Mouse (Mus musculus) natural killer cell, adult 2 months (primary cell): Measurements from ENCODE around the gene Sez6.

ENCODE experiments used
- DNase-seq, 2 experiments: peaks; one replicate each; pipeline ENCODE4 v3.0.0; 2022; ENCODE audit warnings: low spot score in 2 of 2

Sez6 gene

GRCm38 (mm10) chr11:77906097-77906687 lies 24.4 kb upstream of the Sez6 start:
- no peak for DNase-seq

- DNase-seq = no peak
These were observed 23.8 kb upstream of the Sez6 start for GRCm38 (mm10) chr11:77906747-77907174.

GRCm38 (mm10) chr11:77908468-77908867 lies 22.1 kb upstream of the Sez6 start:
- no peak for DNase-seq

DNA sequence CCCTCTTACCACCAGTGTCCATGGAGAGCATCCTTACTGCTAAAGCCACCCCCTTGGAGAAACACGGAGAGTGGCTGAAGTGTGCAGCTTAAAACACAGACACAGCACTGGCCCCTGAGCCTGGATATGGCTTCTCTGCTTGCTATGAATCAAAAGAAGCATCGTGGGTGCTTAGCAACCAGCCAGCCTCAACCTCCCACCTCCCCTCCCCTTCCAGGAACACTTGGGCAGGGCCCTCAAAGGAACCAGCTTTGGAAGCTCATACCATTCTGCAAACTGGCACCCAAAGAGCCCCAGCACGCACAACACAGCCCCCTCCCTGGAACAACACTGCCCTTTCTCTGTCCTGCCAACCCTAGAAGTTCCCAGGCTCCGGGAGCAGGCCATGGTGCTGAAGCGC lies 21.2 kb upstream of the Sez6 start:
- no peak for DNase-seq

- DNase-seq = no peak
These were observed 20.8 kb upstream of the Sez6 start for GRCm38 (mm10) chr11:77909776-77910175.

DNA sequence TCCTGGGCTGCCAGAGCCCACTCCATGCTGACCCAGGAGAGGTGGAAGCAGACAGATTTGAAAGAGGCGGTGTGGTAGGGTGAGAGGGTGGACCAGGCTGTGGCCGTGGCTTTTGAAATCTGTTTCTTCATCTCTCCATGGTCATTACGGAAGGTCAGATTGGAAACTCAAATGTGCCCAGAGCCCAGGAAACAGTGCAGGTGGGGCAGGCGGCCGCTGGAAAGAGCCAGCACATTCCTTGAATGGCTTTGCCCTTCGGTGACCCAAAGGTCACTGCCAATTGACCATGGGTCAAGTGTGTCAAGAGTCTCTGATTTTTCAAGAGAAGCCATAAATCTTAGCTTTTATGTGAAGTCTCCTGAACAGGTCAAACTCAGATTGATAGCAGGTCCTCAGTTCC lies 17.1 kb upstream of the Sez6 start:
- no peak for DNase-seq

- no peak for DNase-seq
These were observed 15.9 kb upstream of the Sez6 start for GRCm38 (mm10) chr11:77914598-77915260.

GRCm38 (mm10) chr11:77916741-77917140 lies 13.9 kb upstream of the Sez6 start:
- no peak for DNase-seq

DNA sequence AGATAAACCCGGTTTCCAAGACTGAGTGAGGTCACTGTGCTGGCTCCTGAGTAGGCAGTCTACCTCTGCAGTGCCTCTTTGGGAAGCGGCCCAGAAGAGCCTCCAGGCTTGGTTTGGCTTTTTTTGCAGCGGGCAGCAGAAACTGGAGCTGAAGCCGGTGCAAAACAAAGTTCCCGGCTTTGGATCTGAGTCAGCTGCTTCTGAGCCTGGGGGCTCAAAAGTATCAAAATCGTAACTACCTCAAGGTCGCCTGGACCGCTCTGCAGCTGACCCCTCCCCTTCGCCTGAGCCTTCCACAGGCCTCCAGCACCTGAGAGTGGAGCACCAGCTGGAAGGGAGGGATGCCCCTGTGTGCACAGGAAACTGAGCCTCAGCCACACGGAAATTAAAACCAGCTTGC lies 13.4 kb upstream of the Sez6 start:
- DNase-seq = no peak

- DNase-seq = no peak
These were observed 7.3 kb upstream of the Sez6 start for GRCm38 (mm10) chr11:77923285-77923684.

- DNase-seq = no peak
These were observed 4.6 kb upstream of the Sez6 start for GRCm38 (mm10) chr11:77925836-77926657.

GRCm38 (mm10) chr11:77926666-77927065 lies 3.9 kb upstream of the Sez6 start:
- DNase-seq = no peak

- no peak for DNase-seq
These were observed 2.8 kb upstream of the Sez6 start for GRCm38 (mm10) chr11:77927837-77928236.

- no peak for DNase-seq
These were observed 1.2 kb downstream of the Sez6 start for GRCm38 (mm10) chr11:77931541-77932433.

GRCm38 (mm10) chr11:77932576-77932975 lies 2.0 kb downstream of the Sez6 start:
- DNase-seq = no peak

GRCm38 (mm10) chr11:77934111-77934521 lies 3.5 kb downstream of the Sez6 start:
- DNase-seq = no peak

DNA sequence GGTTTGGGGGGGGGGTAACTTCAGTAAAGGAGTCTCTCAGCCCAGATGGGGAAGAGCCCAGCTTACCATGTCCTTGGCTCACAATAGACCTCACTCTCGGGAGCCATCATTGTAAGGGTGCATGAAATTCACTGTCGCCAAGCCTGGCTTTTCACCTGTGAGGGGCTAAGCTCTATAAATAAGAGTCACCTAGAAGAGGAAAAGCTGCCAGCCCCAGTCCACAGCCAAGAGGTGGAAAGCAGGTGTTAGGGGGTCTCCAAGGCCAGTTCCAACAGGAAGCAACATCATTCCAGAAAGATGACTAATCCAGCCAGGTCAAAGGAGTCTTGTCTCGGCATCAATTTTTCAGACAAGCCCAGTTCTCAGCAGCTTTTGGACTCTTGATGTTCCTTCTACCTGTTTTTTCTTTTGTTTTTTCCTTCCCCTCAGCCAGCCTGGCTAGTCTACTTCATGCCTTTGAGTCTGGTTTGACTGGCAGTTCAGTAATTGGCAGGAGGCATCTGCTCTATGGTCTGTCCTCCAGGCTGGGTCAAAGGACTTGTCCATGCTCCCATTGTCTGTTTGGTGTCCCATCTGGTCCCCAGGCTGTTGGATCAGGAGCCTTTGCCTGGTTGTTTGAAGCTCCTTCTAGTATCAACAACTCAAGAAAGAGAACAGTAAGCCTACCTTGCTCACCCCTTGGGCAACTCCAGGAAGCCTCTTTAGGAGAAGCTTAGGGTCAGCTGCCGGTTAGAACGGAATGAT lies 4.1 kb downstream of the Sez6 start:
- DNase-seq = no peak

- DNase-seq = no peak
These were observed 6.2 kb downstream of the Sez6 start for GRCm38 (mm10) chr11:77936846-77937245.

GRCm38 (mm10) chr11:77937649-77938410 lies 7.2 kb downstream of the Sez6 start:
- DNase-seq = no peak

DNA sequence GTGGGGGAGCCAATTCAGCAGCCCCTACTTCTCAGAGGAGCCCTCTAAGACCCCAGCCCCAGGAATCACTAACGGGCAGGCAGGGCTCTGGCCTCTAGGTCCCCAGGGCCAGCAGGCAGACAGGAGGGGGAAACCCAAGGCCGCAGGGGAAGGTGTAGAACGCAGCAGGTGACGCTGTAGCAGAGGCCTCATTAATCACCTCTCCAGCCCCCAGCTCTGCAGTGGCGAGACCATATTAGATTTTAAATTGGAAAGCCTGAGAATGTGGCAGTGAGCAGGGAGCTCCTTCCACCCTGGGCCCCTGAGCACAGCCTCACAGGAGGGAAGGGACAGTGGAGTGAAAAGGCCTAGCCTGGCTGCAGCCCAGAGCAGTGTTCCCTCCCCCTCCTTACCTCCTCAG lies 11.6 kb downstream of the Sez6 start:
- no peak for DNase-seq
